Mouse (Mus musculus): ENCODE data around the gene Kcnmb2. TPM values are rescaled to one million over a fixed set of nuclear protein-coding genes. Genes with fewer than 3 reads are reported as not detected.

The Kcnmb2 gene
- total and polyA plus RNA-seq, 2 experiments from 2014 or later = 10.4 to 15.0 TPM

DNA sequence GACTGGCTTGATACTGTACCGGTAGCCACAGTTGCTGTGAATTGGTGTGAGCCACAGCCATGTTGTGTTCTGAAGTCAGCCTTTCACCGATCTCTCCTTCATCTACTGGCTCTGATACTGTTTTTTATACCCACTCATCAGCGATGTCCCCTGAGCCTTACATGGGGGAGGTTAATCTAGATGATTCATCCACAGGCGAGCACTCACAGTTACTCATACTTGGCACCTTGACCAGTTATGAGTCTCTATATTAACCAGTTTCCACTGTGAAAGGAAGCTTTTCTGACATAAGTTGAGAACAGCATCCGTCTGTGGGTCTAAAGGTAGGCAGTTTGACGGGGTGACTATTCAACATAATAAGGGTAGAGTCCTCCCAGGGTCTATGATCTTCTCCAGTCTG is 118.7 kb downstream of the Kcnmb2 start:
- Histone ChIP-seq H3K4me2 (ENCODE audit: low read depth, low read length, poor library complexity, severe bottlenecking) (no peak overlapping the region), H3K27ac (ENCODE audit: low read depth, low read length) (no peak overlapping the region), H3K4me3 (ENCODE audit: low read depth, low read length) (no peak overlapping the region), H3K9me3 (ENCODE audit: low read length) (no peaks in the 10 kb centered on the region), H3K27me3 (ENCODE audit: insufficient read depth, low read length) (no peaks in the 10 kb centered on the region), H3K36me3 (ENCODE audit: insufficient read depth, low read length) (no peaks in the 10 kb centered on the region), H3K9ac (replicated peaks; ENCODE audit: low read length, poor library complexity, severe bottlenecking) (no peak overlapping the region), H3K4me1 (ENCODE audit: insufficient read depth, low read length) (no peaks in the 10 kb centered on the region)
- ATAC-seq (ENCODE audit: low FRiP score) (no peak), DNase-seq (ENCODE audit: low spot score) (no peak)
- no peak for TF ChIP-seq CTCF (IDR thresholded peaks at IDR 0.05)
- WGBS = 93% methylated on average over 6 of the region's 6 CpGs

GRCm38 (mm10) chr3:32029375-32030050 is 127.2 kb downstream of the Kcnmb2 start:
- no peaks in the 10 kb centered on the region for H3K9me3 ChIP-seq (ENCODE audit: low read length)
- H3K27ac ChIP-seq (ENCODE audit: low read depth, low read length) = no peak overlapping the region
- TF ChIP-seq CTCF (IDR thresholded peaks at IDR 0.05) = no peak
- no peaks in the 10 kb centered on the region for H3K4me1 ChIP-seq (ENCODE audit: insufficient read depth, low read length)
- H3K4me2 ChIP-seq (ENCODE audit: low read depth, low read length, poor library complexity, severe bottlenecking) = no peak overlapping the region
- ATAC-seq (ENCODE audit: low FRiP score) = no peak
- H3K4me3 ChIP-seq (ENCODE audit: low read depth, low read length) = no peak overlapping the region
- peak; percentile 25 for DNase-seq (ENCODE audit: low spot score)
- H3K9ac ChIP-seq (replicated peaks; ENCODE audit: low read length, poor library complexity, severe bottlenecking) = no peak overlapping the region
- H3K27me3 ChIP-seq (ENCODE audit: insufficient read depth, low read length) = no peaks in the 10 kb centered on the region
- H3K36me3 ChIP-seq (ENCODE audit: insufficient read depth, low read length) = no peaks in the 10 kb centered on the region
- WGBS = 78% methylated on average over 10 of the region's 10 CpGs

DNA sequence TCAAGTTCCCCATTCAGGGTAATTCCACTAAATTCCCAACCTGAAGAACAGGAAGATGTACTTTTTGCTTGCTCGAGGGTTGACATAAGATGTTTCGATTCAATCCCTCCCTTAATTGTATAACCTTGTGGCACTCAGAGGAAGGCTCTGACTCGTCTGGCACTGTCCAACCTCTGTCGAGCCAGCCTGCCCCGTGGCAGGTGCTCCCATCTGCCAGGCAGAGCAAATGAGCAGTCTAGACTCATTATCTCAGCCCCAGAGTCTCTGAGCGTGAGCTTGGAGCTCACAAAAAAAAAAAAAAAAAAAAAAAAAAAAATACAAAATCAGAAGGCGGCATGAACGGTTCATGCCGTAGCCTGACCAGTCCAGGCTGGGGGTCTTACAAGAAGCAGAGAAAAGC is 130.1 kb downstream of the Kcnmb2 start:
- Histone ChIP-seq H3K9me3 (ENCODE audit: low read length) (no peaks in the 10 kb centered on the region), H3K4me1 (ENCODE audit: insufficient read depth, low read length) (no peaks in the 10 kb centered on the region), H3K27ac (ENCODE audit: low read depth, low read length) (no peak overlapping the region), H3K4me2 (ENCODE audit: low read depth, low read length, poor library complexity, severe bottlenecking) (no peak overlapping the region), H3K36me3 (ENCODE audit: insufficient read depth, low read length) (no peaks in the 10 kb centered on the region), H3K9ac (replicated peaks; ENCODE audit: low read length, poor library complexity, severe bottlenecking) (no peak overlapping the region), H3K4me3 (ENCODE audit: low read depth, low read length) (no peak overlapping the region), H3K27me3 (ENCODE audit: insufficient read depth, low read length) (no peaks in the 10 kb centered on the region)
- 44% methylated on average over 9 of the region's 9 CpGs for WGBS
- ATAC-seq (ENCODE audit: low FRiP score) = no peak
- DNase-seq (ENCODE audit: low spot score) = peak; percentile 30
- no peak for TF ChIP-seq CTCF (IDR thresholded peaks at IDR 0.05)

DNA sequence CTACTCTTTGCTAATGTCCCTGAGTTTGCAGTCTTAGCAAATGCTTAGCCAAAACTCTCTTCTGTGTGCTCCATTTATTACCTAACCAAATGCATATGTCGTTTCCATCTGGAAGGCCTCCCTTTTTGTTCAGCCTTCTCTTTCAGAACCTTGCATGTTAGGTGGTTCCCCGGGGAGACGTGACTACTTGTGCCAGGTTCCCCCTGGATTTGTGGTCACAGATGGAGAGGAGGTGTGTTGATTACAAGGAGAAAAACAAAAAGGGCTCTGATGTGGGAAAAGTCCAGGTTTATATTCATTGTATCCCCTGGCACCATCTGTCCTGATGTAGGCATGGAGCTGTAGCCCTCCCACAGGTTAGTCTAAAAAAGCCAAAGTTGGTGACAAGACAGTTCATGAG is 141.5 kb downstream of the Kcnmb2 start:
- Histone ChIP-seq H3K9me3 (ENCODE audit: low read length) (no peaks in the 10 kb centered on the region), H3K4me2 (ENCODE audit: low read depth, low read length, poor library complexity, severe bottlenecking) (no peak overlapping the region), H3K27me3 (ENCODE audit: insufficient read depth, low read length) (no peaks in the 10 kb centered on the region), H3K4me1 (ENCODE audit: insufficient read depth, low read length) (no peaks in the 10 kb centered on the region), H3K36me3 (ENCODE audit: insufficient read depth, low read length) (no peaks in the 10 kb centered on the region), H3K9ac (replicated peaks; ENCODE audit: low read length, poor library complexity, severe bottlenecking) (no peak overlapping the region), H3K27ac (ENCODE audit: low read depth, low read length) (no peak overlapping the region), H3K4me3 (ENCODE audit: low read depth, low read length) (no peak overlapping the region)
- no peak for DNase-seq (ENCODE audit: low spot score)
- TF ChIP-seq CTCF (IDR thresholded peaks at IDR 0.05) = no peak
- no peak for ATAC-seq (ENCODE audit: low FRiP score)
- 68% methylated on average over 3 of the region's 3 CpGs for WGBS

DNA sequence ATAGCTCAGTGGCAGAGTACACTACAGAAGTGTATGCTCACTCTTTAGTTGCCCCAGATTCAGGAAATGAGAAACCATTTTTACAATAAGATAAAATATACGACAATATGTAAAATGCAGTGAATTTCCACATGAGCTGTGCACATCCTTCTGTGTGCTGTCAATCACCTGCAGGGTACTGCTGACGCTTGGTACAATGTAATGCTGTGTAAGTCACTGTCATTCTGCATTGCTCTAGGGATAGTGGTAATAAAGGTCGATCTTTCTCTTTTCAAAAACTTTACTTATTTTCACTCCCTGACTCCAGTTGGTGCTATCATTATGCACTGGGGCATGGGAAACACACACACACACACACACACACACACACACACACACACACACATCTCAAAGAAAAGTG is 146.5 kb downstream of the Kcnmb2 start:
- Histone ChIP-seq H3K9me3 (ENCODE audit: low read length) (no peaks in the 10 kb centered on the region), H3K4me3 (ENCODE audit: low read depth, low read length) (no peak overlapping the region), H3K4me2 (ENCODE audit: low read depth, low read length, poor library complexity, severe bottlenecking) (no peak overlapping the region), H3K9ac (replicated peaks; ENCODE audit: low read length, poor library complexity, severe bottlenecking) (no peak overlapping the region), H3K4me1 (ENCODE audit: insufficient read depth, low read length) (no peaks in the 10 kb centered on the region), H3K27me3 (ENCODE audit: insufficient read depth, low read length) (no peaks in the 10 kb centered on the region), H3K36me3 (ENCODE audit: insufficient read depth, low read length) (no peaks in the 10 kb centered on the region), H3K27ac (ENCODE audit: low read depth, low read length) (no peak overlapping the region)
- DNase-seq (ENCODE audit: low spot score) (no peak), ATAC-seq (ENCODE audit: low FRiP score) (peak; percentile 41; the same call in 1 of the 2 replicates)
- no peak for TF ChIP-seq CTCF (IDR thresholded peaks at IDR 0.05)
- 80% methylated on average over 3 of the region's 3 CpGs for WGBS

- TF ChIP-seq CTCF (IDR thresholded peaks at IDR 0.05) = no peak
- Histone ChIP-seq H3K9ac (replicated peaks; ENCODE audit: low read length, poor library complexity, severe bottlenecking) (no peak overlapping the region), H3K9me3 (ENCODE audit: low read length) (no peaks in the 10 kb centered on the region), H3K36me3 (ENCODE audit: insufficient read depth, low read length) (no peaks in the 10 kb centered on the region), H3K4me2 (ENCODE audit: low read depth, low read length, poor library complexity, severe bottlenecking) (no peak overlapping the region), H3K4me3 (ENCODE audit: low read depth, low read length) (no peak overlapping the region), H3K27me3 (ENCODE audit: insufficient read depth, low read length) (no peaks in the 10 kb centered on the region), H3K27ac (ENCODE audit: low read depth, low read length) (no peak overlapping the region), H3K4me1 (ENCODE audit: insufficient read depth, low read length) (no peaks in the 10 kb centered on the region)
- 69% methylated on average over 3 of the region's 3 CpGs for whole genome bisulfite sequencing
- DNase-seq (ENCODE audit: low spot score) (no peak), ATAC-seq (ENCODE audit: low FRiP score) (no peak)
Observed at GRCm38 (mm10) chr3:32052596-32052995, 150.3 kb downstream of the Kcnmb2 start.
